Mouse (Mus musculus) embryonic fibroblast, embryonic 13.5 days (primary cell): ENCODE results near the gene Rims3.

Source experiments
- CTCF ChIP-seq: IDR thresholded peaks from 2 replicates; pipeline ENCODE4 v1.5.1; 2011; ENCODE audit warnings: mild to moderate bottlenecking, control low read depth, low read length, moderate library complexity, borderline replicate concordance; ENCODE audit not compliant: insufficient read depth
- POLR2A ChIP-seq: IDR thresholded peaks from 2 replicates; pipeline ENCODE4 v1.6.1; 2011; ENCODE audit warnings: low read depth, mild to moderate bottlenecking, control low read depth, low read length, moderate library complexity

GRCm38 (mm10) chr4:120913861-120914260 lies 59.2 kb downstream of the Rims3 start:
- no peak for TF ChIP-seq POLR2A
- no peak for TF ChIP-seq CTCF
